Mouse (Mus musculus): ENCODE results near the gene Atp8b4. TPM values are rescaled to one million over a fixed set of nuclear protein-coding genes. Genes with fewer than 3 reads are reported as not detected.

Gene Atp8b4
- polyA plus RNA-seq, 1 experiment from 2014 or later = 0.05 TPM

DNA sequence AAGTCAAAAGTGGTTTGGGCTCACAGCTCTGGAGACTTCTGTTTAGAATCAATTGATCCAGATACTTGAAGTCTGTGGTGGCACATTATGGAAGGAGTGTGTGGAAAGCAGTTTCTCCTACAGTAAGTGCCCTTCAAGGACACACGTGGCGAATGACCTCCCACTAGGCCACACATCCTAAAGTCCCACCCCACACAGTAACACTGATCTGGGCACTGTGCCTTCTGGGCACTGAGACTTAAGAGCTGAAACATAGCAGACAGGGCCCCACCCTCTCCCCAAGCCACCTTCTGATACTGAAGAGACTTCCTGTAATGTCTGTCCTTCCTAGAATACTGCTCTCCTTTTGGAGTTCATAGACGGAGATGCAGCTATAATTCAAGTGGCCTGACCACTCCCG is 84.5 kb downstream of the Atp8b4 start:
- Histone ChIP-seq H3K4me3 (no peak overlapping the region), H3K27ac (no peak overlapping the region), H3K4me1 (no peaks in the 10 kb centered on the region), H3K36me3 (no peaks in the 10 kb centered on the region), H3K27me3 (ENCODE audit: insufficient read depth, poor library complexity, severe bottlenecking) (no peaks in the 10 kb centered on the region), H3K9me3 (no peaks in the 10 kb centered on the region)
- WGBS = 72% methylated on average over 4 of the region's 4 CpGs
- DNase-seq (ENCODE audit: low spot score) = no peak

DNA sequence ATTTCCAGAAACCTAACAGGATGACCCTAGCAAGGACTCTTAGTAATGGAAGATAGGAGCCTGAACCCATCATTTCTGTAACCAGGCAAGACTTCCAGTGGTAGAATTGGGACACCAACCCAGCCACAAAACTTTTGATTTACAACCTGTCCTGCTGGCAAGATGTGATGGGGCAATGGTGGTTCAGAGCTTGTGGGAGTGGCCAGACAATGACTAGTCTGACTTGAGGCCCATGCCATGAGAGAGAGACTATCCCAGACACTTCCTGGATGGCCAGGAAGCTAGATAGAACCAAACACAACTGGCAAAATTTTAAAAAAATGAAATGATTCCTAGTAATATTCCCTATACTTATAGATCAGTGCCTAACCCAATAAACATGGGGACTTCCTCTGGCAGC is 87.7 kb downstream of the Atp8b4 start:
- no peak for DNase-seq (ENCODE audit: low spot score)
- Histone ChIP-seq H3K27me3 (ENCODE audit: insufficient read depth, poor library complexity, severe bottlenecking) (no peaks in the 10 kb centered on the region), H3K4me1 (no peaks in the 10 kb centered on the region), H3K27ac (no peak overlapping the region), H3K4me3 (no peak overlapping the region), H3K36me3 (no peaks in the 10 kb centered on the region), H3K9me3 (no peaks in the 10 kb centered on the region)

DNA sequence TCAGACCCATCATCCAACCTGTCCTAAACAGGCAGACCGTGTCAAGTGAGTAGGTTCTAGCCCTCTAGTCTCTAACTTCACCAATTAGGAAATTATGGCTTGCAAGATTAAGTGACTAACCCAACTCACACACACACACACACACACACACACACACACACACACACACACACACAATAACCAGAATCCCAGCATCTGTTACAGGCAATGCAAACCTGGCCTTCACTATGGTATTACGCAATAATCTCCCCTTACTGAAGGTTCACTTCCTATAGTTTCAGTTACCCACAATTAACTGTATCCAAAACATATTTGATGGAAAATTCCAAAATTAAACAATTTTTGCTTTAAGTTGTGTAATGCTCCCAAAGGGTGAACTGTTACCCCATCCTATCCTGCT is 101.0 kb downstream of the Atp8b4 start:
- DNase-seq (ENCODE audit: low spot score) = no peak

DNA sequence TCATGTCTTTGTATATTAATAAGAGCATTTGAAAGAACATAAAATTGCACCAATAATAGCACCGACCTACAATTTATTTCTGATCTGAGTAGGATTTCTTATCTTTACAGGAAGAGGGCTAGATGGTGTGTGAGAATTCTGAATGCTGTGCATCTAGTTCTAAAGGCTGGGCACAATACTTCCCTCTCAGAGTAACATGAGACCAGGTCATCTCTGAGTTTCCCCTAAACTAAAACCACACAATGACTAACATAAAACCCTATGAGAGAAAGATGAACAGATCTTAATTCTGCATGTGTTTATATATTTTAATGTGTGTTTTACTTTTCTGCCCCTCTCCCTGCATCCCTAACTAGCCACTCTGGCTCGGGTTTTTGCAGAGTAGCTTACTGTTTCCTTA is 101.5 kb downstream of the Atp8b4 start:
- no peak overlapping the region for H3K27ac ChIP-seq
- 65% methylated on average over 2 of the region's 2 CpGs for WGBS
- DNase-seq (ENCODE audit: low spot score) = no peak
- no peaks in the 10 kb centered on the region for H3K9me3 ChIP-seq
- H3K27me3 ChIP-seq (ENCODE audit: insufficient read depth, poor library complexity, severe bottlenecking) = no peaks in the 10 kb centered on the region
- H3K4me3 ChIP-seq = no peak overlapping the region
- no peaks in the 10 kb centered on the region for H3K4me1 ChIP-seq
- no peaks in the 10 kb centered on the region for H3K36me3 ChIP-seq

More for the DNA sequence above, 101.0 kb downstream of the Atp8b4 start:
- no peaks in the 10 kb centered on the region for H3K36me3 ChIP-seq
- no peaks in the 10 kb centered on the region for H3K9me3 ChIP-seq
- H3K4me3 ChIP-seq = no peak overlapping the region
- H3K27ac ChIP-seq = no peak overlapping the region
- H3K4me1 ChIP-seq = no peaks in the 10 kb centered on the region
- 69% methylated on average over 2 of the region's 2 CpGs for WGBS
- H3K27me3 ChIP-seq (ENCODE audit: insufficient read depth, poor library complexity, severe bottlenecking) = no peaks in the 10 kb centered on the region

DNA sequence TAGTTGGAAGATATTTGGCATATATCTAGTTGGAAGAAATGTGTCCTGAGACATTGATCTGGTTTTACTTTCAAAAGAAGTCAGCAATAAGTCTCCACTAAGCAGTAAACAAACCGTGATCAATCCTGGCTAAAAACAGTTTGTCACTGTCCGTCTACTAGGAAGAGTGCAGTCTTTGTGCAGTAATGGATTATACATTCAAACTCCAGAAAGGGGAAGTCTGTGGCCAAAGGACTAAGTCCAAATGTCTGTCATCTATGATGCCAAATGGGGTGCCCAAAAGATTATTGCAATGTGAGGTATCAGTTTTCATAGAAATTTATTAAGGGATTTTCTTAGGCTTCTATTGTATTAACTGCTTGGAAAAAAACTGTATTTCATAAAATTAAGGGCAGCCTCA is 102.3 kb downstream of the Atp8b4 start:
- 77% methylated on average over 2 of the region's 2 CpGs for WGBS
- no peak for DNase-seq (ENCODE audit: low spot score)
- Histone ChIP-seq H3K9me3 (no peaks in the 10 kb centered on the region), H3K36me3 (no peaks in the 10 kb centered on the region), H3K4me1 (no peaks in the 10 kb centered on the region), H3K4me3 (no peak overlapping the region), H3K27me3 (ENCODE audit: insufficient read depth, poor library complexity, severe bottlenecking) (no peaks in the 10 kb centered on the region), H3K27ac (no peak overlapping the region)

DNA sequence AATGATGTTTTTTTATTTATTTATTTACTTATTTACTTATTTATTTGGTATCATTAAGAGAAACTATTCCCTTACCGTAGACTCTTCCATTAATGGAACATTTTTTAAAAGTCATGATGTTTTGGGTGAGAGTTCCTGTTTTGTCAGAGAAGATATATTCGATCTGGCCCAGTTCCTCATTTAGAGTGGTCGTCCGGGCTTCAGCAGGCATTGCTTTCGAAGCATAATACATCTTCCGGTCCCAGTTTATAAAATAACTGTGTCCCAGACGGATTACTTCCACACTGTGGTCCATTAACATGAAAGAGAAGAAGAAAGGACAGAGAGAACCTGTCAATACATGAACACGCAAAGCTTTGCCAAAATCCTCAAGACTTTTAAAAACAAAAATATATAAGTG is 103.0 kb downstream of the Atp8b4 start:
- Histone ChIP-seq H3K36me3 (no peaks in the 10 kb centered on the region), H3K4me3 (no peak overlapping the region), H3K27me3 (ENCODE audit: insufficient read depth, poor library complexity, severe bottlenecking) (no peaks in the 10 kb centered on the region), H3K27ac (no peak overlapping the region), H3K9me3 (no peaks in the 10 kb centered on the region), H3K4me1 (no peaks in the 10 kb centered on the region)
- no peak for DNase-seq (ENCODE audit: low spot score)
- WGBS = 84% methylated on average over 8 of the region's 8 CpGs

DNA sequence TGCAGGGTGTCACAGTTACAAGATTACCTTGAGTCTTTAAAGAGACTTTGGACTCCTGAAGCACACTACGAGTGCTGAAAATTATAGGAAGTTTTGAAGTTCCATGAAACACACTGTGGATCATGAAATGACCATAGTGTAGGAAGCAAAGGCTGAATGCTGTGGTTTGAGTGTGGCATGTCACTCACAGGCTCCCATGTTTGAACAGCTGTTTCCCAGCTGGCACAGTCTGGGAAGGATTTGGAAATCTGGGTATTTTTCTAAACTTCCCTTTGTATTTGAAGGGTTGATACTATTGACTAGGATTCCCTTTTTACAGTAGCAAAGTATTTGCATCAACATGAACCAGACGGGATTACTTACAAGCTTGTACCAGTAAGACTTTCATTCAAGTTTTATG is 105.5 kb downstream of the Atp8b4 start:
- Histone ChIP-seq H3K4me1 (no peaks in the 10 kb centered on the region), H3K9me3 (no peaks in the 10 kb centered on the region), H3K4me3 (no peak overlapping the region), H3K36me3 (no peaks in the 10 kb centered on the region), H3K27me3 (ENCODE audit: insufficient read depth, poor library complexity, severe bottlenecking) (no peaks in the 10 kb centered on the region), H3K27ac (no peak overlapping the region)
- WGBS = 72% methylated on average over 2 of the region's 2 CpGs
- no peak for DNase-seq (ENCODE audit: low spot score)

DNA sequence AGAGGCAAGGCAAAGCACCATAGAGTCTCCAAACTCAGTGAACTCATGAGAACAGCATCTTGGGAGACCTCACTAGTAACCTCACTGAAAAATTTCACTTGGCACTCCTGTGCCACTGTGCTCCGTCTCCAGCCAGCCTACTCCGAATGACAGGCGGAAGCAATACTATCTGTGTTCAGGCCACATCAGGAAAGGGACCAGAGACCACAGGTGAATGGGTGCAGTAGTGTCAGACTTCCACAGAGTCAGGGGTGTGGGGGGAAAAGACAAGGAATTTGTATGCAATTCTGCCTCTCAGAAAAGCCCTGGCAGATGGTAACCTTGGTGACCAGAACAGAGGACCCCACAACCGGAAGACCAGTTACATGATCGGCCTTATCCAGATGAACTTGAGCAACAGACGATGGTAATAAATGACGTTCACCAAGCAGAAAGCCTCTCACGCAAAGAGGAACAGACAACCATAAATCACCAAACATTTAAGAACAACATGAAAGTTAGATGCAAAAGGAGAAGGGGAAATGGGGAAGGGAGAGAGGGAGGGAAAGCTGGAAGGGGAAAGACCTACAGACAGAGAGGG is 112.9 kb downstream of the Atp8b4 start:
- Histone ChIP-seq H3K27ac (no peak overlapping the region), H3K4me3 (no peak overlapping the region), H3K36me3 (no peaks in the 10 kb centered on the region), H3K27me3 (ENCODE audit: insufficient read depth, poor library complexity, severe bottlenecking) (no peaks in the 10 kb centered on the region), H3K9me3 (no peaks in the 10 kb centered on the region), H3K4me1 (no peaks in the 10 kb centered on the region)
- no peak for DNase-seq (ENCODE audit: low spot score)
- 87% methylated on average over 8 of the region's 8 CpGs for WGBS

DNA sequence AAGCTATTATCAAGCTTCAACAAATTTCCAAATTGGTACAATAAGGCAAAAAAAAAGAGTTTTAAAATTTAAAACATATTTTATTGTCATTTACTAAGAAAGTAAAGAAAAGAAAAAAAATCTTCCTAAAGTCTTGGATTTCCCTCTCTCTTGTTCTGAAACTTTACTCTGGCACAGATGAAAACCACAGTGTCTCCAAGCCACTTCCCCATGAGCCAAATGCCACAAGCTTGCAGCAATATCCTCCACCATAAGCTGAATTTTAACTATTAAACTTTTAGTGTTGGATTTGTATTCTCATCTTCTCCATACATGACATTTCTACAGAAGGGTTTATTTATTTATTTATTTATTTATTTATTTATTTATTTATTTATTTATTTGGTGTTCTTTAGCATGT is 114.4 kb downstream of the Atp8b4 start:
- H3K27me3 ChIP-seq (ENCODE audit: insufficient read depth, poor library complexity, severe bottlenecking) = no peaks in the 10 kb centered on the region
- no peaks in the 10 kb centered on the region for H3K4me1 ChIP-seq
- no peak for DNase-seq (ENCODE audit: low spot score)
- H3K27ac ChIP-seq = no peak overlapping the region
- H3K9me3 ChIP-seq = no peaks in the 10 kb centered on the region
- H3K4me3 ChIP-seq = no peak overlapping the region
- no peaks in the 10 kb centered on the region for H3K36me3 ChIP-seq

DNA sequence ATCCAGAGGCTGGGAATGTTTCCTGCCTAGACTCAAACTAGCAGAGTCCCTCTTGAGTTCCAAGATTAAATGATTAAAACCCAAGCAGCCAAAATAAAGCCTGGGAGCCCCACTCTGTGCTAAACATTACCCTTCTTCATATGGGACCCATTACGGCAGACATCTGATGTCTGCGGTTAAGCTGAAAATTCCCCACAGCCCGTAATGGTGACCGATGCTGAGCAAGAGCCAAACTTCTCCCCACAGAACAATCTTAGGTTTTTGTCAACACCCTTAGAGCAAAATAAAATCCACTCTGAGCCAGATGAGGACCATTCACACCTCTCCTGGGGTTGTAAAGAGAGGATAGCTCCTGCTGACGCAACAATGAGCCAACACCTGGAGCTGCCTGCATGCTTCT is 120.2 kb downstream of the Atp8b4 start:
- Histone ChIP-seq H3K36me3 (no peaks in the 10 kb centered on the region), H3K9me3 (no peaks in the 10 kb centered on the region), H3K27ac (no peak overlapping the region), H3K4me1 (no peaks in the 10 kb centered on the region), H3K27me3 (ENCODE audit: insufficient read depth, poor library complexity, severe bottlenecking) (no peaks in the 10 kb centered on the region), H3K4me3 (no peak overlapping the region)
- 82% methylated on average over 5 of the region's 5 CpGs for WGBS
- no peak for DNase-seq (ENCODE audit: low spot score)

DNA sequence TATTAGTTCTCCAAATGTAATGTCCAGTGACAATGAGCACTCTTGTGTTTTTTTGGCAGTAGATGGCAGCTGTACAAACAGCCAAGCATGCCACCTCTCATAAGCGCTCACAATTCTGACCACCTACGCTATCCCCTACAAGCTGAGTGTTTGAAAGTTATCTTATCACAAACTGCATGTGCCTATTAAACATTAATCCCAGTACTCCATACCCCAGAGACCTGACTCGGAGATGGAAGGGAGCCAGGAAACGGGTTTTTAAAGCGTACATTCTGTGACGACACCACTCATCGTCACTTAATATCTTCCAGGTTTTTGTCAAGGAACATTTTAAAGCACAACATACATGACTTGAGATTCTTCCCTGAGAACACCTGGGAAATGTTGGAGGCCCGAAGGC is 128.8 kb downstream of the Atp8b4 start:
- 70% methylated on average over 8 of the region's 8 CpGs for WGBS
- Histone ChIP-seq H3K27ac (no peak overlapping the region), H3K9me3 (no peaks in the 10 kb centered on the region), H3K4me1 (no peaks in the 10 kb centered on the region), H3K36me3 (no peaks in the 10 kb centered on the region), H3K4me3 (no peak overlapping the region), H3K27me3 (ENCODE audit: insufficient read depth, poor library complexity, severe bottlenecking) (no peaks in the 10 kb centered on the region)
- DNase-seq (ENCODE audit: low spot score) = no peak

DNA sequence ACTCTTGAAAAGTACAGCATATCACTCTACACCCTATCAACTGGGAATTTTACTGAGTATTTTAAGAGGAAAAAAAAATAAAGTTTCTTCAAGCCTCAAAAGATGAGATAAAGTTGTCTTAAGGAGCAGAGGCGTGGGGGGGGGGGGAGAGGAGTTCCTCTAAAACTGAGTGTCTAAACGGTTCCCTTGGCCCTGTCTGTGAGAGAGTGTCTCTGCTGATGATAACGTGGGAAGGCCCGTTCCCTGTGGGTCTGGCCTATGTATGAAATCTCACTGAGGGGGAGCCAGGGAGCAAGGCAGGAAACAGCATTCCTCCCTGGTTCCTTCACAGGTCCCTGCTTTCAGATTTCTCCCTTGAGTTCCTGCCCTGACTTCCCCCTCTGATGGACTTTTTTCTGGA is 130.7 kb downstream of the Atp8b4 start:
- 20% methylated on average over 4 of the region's 4 CpGs for WGBS
- H3K27ac ChIP-seq = no peak overlapping the region
- no peak for DNase-seq (ENCODE audit: low spot score)
- no peaks in the 10 kb centered on the region for H3K4me1 ChIP-seq
- no peaks in the 10 kb centered on the region for H3K36me3 ChIP-seq
- H3K4me3 ChIP-seq = no peak overlapping the region
- H3K9me3 ChIP-seq = no peaks in the 10 kb centered on the region
- no peaks in the 10 kb centered on the region for H3K27me3 ChIP-seq (ENCODE audit: insufficient read depth, poor library complexity, severe bottlenecking)

DNA sequence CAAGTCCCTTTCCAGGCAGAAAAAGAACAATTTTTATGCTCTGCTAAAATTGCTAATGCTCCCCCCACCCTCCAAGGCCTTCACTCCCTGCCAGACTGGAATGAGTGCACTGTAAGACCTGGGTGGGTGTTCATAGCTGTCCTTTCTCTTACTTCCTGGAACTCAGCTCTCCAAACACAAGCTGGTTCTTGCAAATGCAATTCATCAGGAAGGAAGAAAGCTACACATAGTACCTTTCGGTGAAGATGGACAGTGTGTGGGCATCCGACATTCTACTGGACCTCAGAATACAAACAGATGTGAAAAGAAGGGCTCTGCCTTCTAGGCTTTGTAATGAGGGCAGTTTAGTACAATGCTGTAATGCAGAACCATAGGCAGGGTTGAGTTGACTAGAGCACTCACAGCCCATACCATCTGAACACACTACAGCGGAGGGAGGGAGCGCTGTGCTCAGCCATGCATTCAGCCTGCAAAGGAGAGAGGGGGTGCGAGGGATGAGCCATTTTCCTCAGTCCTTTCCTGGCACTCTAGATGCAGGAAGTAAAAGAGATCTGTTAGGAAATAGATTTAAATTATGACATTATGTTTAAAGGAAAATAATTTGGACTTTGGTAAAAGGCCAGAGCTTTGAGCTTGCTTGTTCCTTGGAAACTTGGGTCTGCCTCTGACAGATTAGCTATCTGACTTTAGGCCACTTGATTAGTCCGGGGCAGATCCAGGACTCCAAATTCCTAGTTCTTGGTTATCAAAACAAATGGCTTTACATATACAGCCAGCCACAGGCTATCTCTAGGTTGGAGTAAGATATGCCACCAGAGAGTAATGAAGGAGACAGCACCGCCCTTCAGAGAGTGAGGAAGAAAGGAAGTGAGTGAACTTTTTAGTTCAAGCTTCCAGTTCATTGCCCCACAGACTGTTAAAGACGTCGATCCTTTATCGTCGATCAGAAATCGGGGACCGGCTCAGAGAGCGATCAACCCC is 136.4 kb downstream of the Atp8b4 start:
- Histone ChIP-seq H3K4me1 (no peaks in the 10 kb centered on the region), H3K36me3 (no peaks in the 10 kb centered on the region), H3K9me3 (no peaks in the 10 kb centered on the region), H3K4me3 (no peak overlapping the region), H3K27me3 (ENCODE audit: insufficient read depth, poor library complexity, severe bottlenecking) (no peaks in the 10 kb centered on the region), H3K27ac (no peak overlapping the region)
- DNase-seq (ENCODE audit: low spot score) = no peak
- 72% methylated on average over 14 of the region's 14 CpGs for WGBS

Data from heart, embryonic 10.5 days (tissue).